Mouse (Mus musculus) spleen, adult 2 months (tissue): ENCODE data around the gene Pcnx.

Source experiments
- CTCF ChIP-seq: fragments of 200-500 bp; IDR thresholded peaks from 2 replicates; pipeline ENCODE4 v1.5.1; 2011; ENCODE audit warnings: mild to moderate bottlenecking, inconsistent platforms; ENCODE audit not compliant: insufficient read depth, insufficient read length, insufficient replicate concordance; ENCODE audit errors: extremely low read depth
- POLR2A ChIP-seq: fragments of 200-500 bp; IDR thresholded peaks from 2 replicates; pipeline ENCODE4 v1.6.1; 2011; ENCODE audit warnings: low read depth, low read length, inconsistent platforms

GRCm38 (mm10) chr12:81869205-81869940 is 9.6 kb downstream of the Pcnx start:
- TF ChIP-seq CTCF (no peak), POLR2A (no peak)
